Mouse (Mus musculus) layer of hippocampus, adult 8-10 months (tissue): Measurements from ENCODE around the gene Bcar1. TPM values are rescaled to one million over a fixed set of nuclear protein-coding genes. Genes with fewer than 3 reads are reported as not detected.
A peak's percentile ranks its signal among the peaks of the same experiment; 100 is the strongest.

ENCODE experiments used
- DNase-seq, 2 experiments: peaks; one replicate each; pipeline ENCODE4 v3.0.0; 2022; ENCODE audit warnings: low spot score in 2 of 2
- total RNA-seq, 4 experiments: library from RNA; stranded (reverse); gene quantifications; 2 replicates each; pipeline ENCODE4 v1.2.4; 2022

The Bcar1 gene
- total RNA-seq, 4 experiments from 2014 or later = 58.8 to 73.3 (median 62.6) TPM

DNA sequence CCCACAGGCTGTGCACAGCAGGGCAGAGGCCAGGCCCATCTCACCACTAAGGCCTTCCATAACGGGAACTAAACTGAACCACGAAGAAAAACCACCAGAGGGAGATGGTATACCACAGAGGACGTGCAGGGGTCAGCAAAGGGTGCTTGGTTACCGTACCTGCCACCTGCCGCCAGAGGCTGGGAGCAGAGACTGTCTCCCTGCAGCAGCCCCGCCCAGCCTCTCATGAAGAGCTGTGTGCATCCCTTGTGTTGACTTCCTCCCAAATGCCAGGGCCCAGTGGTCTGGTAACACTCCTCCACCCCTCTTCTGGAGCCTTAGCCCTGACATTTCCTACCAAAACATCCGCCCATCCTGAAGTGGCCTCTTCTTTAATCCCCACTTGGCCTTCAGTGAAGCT is 4.0 kb downstream of the Bcar1 start:
- no peak for DNase-seq

DNA sequence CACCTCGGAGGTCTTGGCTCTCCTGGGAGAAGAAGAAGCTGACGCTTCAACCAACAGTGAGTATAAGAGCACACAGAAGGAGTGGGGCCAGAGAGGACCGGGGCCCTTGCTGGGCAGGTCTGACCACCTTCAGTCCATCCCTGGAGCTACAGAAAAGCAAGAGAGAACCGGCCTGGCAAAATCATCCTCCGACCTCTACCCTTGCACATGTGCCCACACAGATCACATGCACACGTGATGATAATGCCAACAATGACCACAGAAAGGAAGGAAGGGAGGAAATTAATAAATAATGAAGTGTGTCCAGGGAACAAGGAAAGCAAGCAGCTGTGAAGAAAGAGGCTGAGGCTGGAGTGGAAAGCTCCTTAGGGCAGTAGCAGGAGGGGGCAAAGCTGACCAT is 4.7 kb downstream of the Bcar1 start:
- DNase-seq = no peak

DNA sequence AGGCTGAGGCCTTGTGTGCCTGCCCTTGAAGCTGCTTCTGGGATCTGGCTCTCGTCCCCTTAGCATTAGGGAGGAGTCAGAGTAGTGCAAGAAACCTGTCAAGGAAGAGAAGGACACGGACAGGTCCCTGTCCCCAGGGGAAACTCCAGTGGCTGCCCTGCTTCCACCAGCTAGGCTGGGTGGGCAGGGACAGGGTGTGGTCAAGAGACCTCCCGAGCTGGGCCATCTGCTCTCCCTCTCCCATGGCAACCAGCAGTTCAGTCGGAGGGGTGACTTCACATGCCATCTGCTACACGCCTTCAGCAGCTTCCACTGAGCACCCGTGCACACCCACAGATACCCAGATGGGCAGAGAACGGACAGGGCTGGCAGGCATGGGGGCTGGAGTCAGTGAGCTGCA is 7.3 kb downstream of the Bcar1 start:
- peak in 1 of 2 experiments; percentile 62 for DNase-seq

DNA sequence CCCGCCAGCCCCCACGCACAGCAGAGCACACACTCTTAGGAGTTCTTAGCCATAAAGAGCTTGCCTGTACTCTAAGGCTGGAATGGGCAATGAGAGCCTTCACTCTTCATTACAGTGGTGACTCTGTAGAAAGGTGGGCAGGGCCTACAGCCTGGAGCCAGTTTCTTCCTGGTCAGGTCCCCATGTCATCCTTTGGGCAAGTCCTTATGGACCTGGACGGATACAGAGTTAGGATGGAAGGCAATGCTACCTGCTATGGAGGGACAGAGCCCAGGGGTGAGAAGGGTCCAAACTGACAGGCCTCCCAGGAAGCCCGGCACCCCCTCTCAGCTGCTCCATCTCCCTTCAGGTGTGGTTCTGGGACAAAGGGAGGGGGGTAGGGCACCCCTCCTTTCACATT is 7.8 kb downstream of the Bcar1 start:
- DNase-seq = no peak

DNA sequence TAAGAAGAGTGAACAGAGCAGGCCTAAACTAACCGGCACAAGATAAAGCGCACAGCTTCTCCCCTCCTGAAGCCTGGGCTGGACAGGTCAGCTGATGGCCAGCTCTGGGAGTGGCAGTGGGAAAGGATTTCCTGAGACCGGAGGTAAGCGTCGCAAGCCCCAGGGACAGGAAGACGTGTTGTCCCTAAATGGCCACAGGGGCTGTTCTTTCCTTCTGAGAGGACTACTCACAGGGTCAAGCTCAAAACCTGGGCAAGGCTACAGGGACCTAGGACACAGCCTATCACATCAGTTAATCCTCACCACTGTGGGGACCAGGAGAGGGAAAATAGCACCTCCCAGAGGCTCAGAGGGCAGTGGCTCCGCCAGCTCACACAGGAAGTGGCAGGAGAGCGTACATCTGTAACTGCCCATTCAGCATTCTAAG is 8.3 kb downstream of the Bcar1 start:
- no peak for DNase-seq

DNA sequence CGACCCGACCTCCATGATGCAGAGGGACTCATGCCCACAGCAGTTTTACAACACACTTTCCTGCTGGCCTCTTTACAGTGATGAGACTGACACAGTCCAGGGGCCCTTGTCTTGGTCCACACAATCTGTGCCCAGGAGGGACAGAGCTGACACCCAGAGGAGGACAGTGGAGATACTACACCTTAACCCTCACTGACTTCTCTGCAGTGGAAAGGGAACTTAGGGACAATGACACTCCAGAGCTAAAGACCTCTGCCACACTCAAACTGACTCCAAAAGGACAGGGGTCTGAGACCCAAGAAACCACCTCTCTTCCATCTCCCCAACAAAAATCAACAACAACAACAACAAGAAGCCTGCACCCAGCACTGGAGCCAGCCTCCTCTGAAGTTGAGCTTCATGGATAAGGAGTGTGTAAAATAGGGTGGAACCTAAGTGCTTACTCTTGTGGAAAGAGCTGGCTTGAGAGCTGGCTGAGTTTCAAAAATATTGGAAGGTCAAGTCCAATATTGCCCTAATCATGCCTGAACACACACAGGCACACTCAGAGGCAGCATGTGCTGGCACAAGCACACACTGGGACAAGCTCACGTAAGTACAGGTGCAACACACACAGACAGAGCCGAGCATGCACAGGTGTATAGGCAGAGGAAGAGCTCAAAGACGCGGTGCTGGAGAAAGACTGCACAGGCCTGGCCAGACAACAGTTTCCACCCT is 9.2 kb downstream of the Bcar1 start:
- no peak for DNase-seq

DNA sequence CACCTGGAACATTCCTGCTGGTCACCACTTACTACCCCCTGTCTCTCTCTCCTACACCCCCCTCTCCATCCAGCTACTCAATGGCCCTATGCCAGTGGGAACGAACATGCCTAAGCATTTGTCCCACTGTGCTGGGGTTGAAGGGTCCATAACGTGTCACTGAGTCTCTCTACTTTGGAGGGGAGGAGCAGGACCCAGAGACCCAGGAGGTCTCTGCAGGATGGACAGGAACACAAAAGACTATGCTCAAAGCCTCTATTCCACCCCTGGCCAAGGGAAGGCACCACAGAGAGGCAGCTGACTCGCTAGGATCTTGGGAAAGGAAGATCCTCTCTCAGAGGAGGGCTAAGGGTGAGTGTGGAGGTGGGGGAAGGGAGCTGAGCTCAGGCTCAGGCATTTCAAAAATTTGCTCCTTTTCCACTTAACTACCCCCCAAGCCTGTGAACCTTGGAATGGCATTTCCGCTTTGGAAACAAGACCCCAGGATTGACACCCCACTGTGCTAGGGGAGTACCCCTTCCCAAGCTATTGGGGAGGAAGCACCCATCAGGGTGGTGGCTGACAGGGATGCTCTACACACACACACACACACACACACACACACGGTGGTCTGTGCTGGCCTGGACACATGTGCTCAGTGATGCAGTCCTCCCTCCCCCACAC is 9.9 kb downstream of the Bcar1 start:
- DNase-seq = no peak

DNA sequence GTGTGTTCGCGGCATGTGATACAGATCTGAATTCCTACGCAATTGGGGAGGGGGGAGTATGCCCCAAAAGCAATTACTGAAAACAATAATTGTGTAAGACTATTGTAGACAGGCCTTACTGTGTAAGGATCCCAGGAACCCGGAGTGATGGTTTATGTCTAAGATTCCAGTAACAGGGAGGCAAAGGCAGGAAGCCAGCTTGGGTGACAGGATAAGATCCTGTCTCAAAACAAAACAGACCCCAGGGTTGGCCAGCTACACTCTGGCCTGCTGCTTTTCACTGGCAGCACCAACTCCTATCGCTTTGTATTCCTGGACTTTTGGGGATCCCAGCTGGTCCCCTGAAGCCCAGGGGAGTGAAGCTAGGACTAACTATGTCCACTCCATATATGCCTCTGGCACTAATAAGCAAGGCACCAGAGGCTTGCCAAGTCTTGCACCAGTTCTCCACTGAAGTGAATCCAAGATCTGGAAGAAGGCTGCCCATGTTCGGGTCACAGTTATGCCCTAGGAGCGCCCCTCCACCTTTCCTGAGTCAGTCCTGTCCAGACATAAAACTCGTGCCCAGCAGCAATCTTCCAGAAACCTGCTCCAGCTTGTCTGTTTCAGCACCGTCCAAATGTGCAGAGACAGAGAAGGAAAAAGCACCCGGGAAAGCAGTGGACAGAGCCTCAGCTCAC is 11.1 kb downstream of the Bcar1 start:
- no peak for DNase-seq

DNA sequence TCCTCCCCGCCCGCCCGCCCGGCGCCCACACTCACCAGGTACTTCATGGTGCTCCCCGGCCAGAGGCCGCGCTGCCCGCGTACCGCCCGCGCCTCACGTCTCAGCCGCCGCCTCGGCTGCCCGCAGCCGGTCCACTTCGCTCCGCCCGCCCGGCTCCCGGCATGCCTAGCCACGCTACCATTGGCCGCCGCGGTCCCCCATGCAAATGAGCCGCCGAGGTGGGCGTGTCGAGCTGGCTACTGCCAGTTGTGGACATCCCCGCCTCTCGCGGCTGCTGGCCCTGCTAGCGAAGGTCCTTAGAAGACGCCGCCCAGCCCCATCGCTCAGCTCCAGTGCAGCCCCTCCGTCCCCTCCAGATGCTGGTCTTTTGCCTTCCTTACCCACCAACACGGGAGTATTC is 11.6 kb downstream of the Bcar1 start:
- DNase-seq = peak; percentile 93 to 94

DNA sequence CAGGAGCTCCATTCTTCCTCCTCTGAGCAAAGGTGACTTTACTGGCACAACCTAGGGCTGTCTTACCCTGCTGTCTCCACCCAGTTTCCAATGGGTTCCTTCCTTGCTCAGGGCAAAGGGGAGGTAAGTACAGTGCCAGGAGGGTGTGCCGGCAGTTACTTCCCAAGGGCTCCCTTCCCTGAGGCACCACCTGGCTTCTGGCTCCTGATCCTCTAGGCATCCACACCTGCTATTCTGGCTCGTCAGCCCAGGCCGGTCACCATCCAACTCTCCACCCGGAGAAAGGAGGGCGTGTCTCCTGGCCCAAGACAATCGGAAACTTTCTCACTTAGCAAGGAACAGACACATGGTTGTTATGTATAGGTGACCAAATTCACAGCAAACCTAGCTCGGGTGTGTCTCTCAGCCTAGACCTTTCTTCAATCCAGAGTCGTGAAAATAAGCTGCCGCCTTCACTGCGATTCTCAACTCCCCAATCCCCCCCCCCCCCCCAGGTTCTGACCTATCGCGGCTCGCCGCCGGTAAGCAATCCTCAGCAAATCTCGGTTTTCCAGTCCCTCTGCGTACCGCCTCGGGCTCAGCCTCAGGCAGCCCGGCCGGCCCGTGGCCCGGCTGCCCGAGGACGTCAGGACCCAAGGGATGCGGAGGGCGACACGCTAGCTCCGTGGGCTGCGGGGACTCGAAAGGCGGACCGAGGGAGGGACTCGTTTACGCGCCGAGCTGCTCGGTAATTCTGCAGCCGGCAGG is 12.2 kb downstream of the Bcar1 start:
- DNase-seq = no peak

DNA sequence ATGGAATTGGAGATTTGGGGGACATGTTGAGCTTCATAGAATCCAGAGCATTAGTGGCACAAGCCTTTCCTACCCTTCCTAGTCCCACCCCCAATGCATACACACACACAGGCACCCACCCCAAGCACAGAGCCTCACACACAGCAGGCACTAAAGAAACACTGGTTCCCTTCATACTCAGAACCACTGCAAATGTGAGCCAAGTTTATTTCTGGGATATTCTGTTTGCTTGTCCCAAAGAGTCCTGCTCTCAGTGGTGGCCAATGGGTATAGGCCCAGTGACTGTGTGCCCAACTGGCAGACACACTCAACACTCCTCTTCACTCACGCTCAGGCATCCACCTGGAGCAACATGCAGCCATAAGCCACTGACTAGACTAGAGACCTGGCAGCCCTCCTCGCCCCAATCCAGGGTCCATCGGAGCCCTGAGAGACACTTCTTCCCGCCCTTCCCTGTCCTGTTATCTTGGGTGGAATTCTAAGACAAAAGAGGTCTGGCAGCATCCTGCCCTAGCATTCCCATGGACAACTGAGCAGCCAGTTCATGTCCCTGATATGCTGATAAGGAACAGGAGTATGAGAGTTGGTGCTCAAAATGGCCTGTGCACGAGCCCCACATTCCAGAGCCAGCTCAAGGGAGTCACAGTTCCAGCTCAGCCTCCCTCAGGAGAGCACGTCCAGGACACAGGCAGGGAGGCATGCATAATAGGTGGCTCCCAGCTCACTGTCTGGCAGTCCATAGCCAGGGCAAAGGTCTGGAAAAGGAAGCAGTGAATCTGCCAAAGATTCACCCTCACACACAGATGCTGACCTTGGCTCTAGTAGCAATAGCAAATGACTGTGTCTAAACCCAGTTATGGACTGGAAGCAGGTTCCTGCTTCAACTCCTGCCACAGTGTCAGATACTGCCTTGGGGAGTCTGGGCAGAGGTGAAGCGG is 14.1 kb downstream of the Bcar1 start:
- DNase-seq = no peak

DNA sequence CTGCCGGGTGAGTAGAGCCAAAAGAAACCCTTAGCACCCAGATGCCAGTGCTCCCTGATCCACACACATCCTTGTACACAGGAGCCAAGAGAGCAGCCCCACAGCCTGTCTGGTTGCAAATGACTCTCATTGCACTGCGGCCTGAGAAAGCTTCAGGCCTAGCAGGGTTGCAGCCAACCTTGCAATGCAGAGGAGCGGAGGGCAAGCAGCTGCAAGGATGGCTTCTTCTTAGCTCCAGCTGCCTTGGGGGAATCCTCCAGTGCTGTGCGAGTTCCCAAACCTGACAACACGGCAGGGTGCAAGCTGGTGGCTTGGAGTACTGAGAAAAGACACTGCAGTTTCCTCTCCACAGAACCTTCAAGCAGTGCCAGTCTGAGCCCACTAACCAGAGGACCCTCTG is 15.1 kb downstream of the Bcar1 start:
- DNase-seq = no peak

DNA sequence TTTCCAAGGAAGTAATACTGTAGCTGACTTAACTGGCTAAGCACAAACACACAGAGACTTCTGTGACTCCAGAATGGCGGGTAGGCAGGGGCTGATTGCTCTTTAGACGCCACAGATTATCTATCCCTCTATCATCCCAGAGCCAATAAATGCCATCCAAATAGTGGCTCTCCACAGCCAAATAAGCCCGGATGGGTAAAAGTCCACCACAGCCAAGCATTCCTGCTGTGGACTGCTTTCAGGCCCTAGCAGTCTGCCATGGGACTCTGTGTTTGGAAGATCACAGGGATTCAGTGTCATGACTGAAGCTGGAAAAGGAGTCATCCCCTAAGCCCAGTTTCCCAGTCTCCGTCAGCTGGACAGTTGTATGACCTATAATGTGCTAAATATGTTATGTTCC is 16.1 kb downstream of the Bcar1 start:
- no peak for DNase-seq

DNA sequence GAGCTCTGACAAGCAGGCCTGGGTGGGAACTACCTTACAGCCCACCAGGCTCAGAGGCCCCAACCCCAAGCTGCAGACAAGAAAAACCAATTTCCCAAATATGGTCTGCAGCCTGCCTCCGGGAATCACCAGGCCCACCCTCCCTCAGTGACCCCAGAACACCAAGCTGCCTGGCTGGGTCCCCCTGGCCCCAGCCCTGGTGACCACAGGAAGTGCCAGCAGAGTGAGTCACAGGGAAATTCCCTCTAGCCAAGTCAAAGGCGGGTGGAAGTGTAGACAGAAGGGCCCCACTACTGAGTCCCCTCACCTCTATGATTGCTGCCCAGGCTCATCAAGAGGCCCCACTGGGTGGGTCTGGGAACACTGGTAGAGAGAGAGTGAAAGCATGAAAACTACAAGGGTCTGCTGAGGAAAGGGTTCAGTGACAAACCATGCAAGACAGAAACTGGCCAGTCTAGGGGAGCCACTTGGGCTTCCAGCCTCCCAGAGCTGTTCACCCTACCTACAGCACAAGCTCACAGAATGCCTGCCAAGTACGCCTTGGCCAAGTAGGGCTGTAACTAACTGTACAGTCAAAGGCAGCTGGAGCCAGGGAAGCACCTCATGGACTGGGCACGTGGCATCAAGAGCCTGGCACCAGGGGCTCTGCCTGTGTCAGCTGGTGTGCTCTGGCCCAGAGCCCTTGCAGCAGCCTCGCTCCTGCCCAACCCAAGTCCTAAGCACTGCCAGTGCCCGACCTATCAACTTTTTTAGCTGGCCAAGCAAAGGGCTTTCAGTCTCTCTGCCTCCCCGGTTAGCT is 17.3 kb downstream of the Bcar1 start:
- peak; percentile 78 to 85 for DNase-seq

DNA sequence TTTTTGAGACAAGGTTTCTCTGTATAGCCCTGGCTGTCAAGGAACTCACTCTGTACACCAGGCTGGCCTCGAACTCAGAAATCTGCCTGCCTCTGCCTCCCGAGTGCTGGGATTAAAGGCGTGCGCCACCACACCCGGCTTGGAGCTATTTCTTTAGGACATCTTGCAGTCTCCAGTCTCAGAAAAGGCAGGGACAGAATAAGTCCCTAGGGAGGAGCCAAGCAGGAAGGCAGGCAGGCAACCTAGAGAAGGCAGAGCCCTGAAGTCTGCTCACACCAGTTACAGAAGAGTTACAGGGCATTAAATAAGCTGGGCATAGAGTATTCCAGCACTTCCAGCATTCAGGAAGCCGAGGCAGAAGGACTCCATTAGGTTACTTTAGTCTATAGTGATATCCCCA is 18.3 kb downstream of the Bcar1 start:
- DNase-seq = no peak

DNA sequence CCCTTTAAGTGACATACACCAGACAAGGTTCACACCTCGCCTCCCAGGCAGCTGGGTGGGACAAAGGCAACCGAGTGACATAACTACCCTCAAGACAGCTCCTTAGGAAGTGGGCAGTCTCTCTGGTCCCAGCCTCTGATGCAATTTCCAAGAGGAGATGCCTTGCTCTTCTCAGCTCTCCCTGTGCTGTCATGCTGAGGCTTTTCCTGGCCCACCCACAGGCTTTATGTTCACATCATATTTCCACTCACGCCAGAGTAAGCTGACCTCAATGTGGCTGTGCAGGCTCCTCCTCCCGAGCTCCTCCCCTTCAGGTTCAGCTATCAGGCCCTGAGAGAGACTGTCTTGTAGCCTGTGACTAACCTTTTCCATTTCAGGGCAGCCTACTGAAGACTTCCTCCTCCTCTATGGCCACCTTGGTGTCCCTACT is 23.5 kb downstream of the Bcar1 start:
- DNase-seq = no peak

DNA sequence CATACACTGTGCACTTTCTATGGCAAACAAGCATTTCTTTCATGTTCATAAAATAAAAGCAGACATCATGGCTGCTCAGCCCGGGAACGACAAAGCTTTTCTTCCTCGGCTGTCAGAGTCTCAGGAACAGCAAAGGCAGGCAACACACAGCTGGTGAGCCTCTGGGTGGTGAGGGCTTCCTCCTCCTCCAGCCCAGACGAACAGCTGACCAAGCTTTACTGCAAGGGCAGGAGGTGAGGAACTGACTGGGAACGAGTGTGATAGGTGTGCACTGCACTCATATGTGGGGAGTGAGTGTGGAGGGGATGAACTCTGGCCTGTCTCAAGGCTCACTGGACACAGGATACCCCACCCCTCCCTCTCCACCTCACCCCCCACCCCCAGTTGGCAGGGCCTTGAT is 24.7 kb downstream of the Bcar1 start:
- no peak for DNase-seq

DNA sequence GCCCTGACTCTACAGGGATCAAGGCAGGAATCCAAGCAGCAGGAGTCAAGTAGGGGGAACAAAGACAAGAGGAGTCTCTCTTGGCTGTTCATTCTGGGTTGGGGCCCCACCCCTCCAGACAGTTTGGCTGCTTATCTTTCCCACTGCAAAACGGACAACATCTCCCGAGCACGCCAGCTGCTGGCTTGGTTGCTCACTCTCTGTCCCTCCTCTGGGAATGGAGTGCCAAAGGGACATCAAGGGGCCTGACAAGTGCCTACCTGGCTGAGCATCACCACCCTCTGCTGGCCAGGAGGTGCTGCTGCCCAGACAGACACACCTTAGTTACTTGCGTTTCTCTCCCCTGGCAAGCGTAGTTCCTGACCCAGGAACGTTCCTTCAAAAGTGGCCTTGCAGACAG is 25.7 kb downstream of the Bcar1 start:
- no peak for DNase-seq

DNA sequence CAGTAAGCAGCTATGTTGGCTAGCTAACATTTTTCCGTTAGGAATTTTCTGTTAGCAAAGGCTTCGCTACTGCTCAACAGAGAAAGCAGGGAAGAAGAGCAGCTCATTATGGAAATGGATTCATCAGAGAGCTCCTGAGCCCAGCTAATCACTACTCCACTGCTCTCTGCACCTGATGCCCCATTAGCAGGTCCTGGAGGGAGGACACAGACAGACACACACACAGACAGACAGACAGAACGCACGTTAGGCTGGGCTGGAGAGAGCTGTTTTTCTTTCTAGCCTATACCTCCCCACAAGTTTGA is 26.2 kb downstream of the Bcar1 start:
- DNase-seq = no peak
